Mouse (Mus musculus) liver, postnatal 0 days (tissue): ENCODE measurements around the gene Gm28043.

Experiments
- CTCF ChIP-seq: sonication (generic); IDR thresholded peaks from 2 replicates; pipeline ENCODE4 v1.5.1; 2016; ENCODE audit warnings: antibody characterized with exemption, low read depth
- EP300 ChIP-seq: IDR thresholded peaks from 2 replicates; pipeline ENCODE4 v1.6.1; 2016; ENCODE audit warnings: antibody characterized with exemption, low read depth, mild to moderate bottlenecking

- TF ChIP-seq CTCF (no peak), EP300 (no peak)
These were observed 88.4 kb downstream of the Gm28043 start for GRCm38 (mm10) chr17:29702938-29703710.
